Mouse (Mus musculus): ENCODE measurements around the gene Gtf2i.

GRCm38 (mm10) chr5:134206721-134207120 lies 107.8 kb downstream of the Gtf2i start:
- TF ChIP-seq CTCF (IDR thresholded peaks at IDR 0.05; ENCODE audit: borderline replicate concordance, extremely low read depth, insufficient read depth, insufficient read length): no peak
- no peak for TF ChIP-seq POLR2A (IDR thresholded peaks at IDR 0.05; ENCODE audit: borderline replicate concordance, extremely low read depth, insufficient read depth, insufficient read length, poor library complexity, severe bottlenecking)

Data from brain, embryonic 14.5 days (tissue).